Mouse (Mus musculus) thymus, adult 2 months (tissue): ENCODE results near the gene Zfp867.

ENCODE experiments used
- CTCF ChIP-seq: fragments of 200-500 bp; IDR thresholded peaks from 2 replicates; pipeline ENCODE4 v1.5.1; 2012; ENCODE audit warnings: mild to moderate bottlenecking, control low read depth, low read length, moderate library complexity, borderline replicate concordance; ENCODE audit not compliant: control insufficient read depth, poor library complexity, insufficient read depth; ENCODE audit errors: extremely low read depth
- POLR2A ChIP-seq: fragments of 200-500 bp; IDR thresholded peaks from 2 replicates; pipeline ENCODE4 v1.6.1; 2012; ENCODE audit warnings: mild to moderate bottlenecking, low read length, control low read depth, moderate library complexity; ENCODE audit not compliant: control insufficient read depth, poor library complexity, insufficient read depth; ENCODE audit errors: extremely low read depth

DNA sequence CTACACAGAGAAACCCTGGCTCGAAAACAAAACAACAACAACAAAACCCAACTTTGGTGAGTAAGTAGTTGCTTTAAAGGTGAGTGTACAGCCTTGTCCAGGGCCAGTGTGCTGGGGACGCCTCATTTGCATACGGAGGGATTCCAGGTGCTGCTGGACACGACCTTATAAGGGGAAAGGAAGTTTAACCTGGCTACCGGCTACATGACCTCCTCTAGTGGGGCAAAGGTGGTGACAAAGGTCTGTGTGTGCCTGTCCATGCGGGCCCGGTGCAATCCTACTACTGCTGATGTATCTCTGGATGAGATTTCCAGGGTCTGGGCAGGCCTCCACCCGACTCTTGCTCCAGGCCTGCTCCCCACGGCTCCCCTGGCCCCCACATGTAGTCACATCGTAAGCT, 40.5 kb upstream of the Zfp867 start:
- TF ChIP-seq CTCF (no peak), POLR2A (no peak)
